Mouse (Mus musculus): Measurements from ENCODE around the gene Psmf1.

The Psmf1 gene

GRCm38 (mm10) chr2:151743845-151744244 is at the start of gene Psmf1:
TSS of gene Psmf1 (minus strand) at chr2:151744186.
- no peak for DNase-seq (ENCODE audit: low spot score in 2 of 2)

- DNase-seq (ENCODE audit: low spot score in 2 of 2): no peak
Observed at GRCm38 (mm10) chr2:151791156-151791555, 47.2 kb upstream of the Psmf1 start.

- no peak for DNase-seq (ENCODE audit: low spot score in 2 of 2)
Observed at GRCm38 (mm10) chr2:151790169-151790568, 46.2 kb upstream of the Psmf1 start.

- no peak for DNase-seq (ENCODE audit: low spot score in 2 of 2)
Observed at GRCm38 (mm10) chr2:151788221-151788977, 44.4 kb upstream of the Psmf1 start.

- DNase-seq (ENCODE audit: low spot score in 2 of 2): no peak
Observed at GRCm38 (mm10) chr2:151783493-151783892, 39.5 kb upstream of the Psmf1 start.

- DNase-seq (ENCODE audit: low spot score in 2 of 2): no peak
Observed at GRCm38 (mm10) chr2:151777366-151777765, 33.4 kb upstream of the Psmf1 start.

GRCm38 (mm10) chr2:151773476-151773875 is 29.5 kb upstream of the Psmf1 start:
- no peak for DNase-seq (ENCODE audit: low spot score in 2 of 2)

GRCm38 (mm10) chr2:151772169-151772568 is 28.2 kb upstream of the Psmf1 start:
- no peak for DNase-seq (ENCODE audit: low spot score in 2 of 2)

- DNase-seq (ENCODE audit: low spot score in 2 of 2): no peak
Observed at GRCm38 (mm10) chr2:151764557-151764956, 20.6 kb upstream of the Psmf1 start.

GRCm38 (mm10) chr2:151758806-151759353 is 14.9 kb upstream of the Psmf1 start:
- DNase-seq (ENCODE audit: low spot score in 2 of 2): no peak

GRCm38 (mm10) chr2:151757451-151757850 is 13.5 kb upstream of the Psmf1 start:
- no peak for DNase-seq (ENCODE audit: low spot score in 2 of 2)

- DNase-seq (ENCODE audit: low spot score in 2 of 2): no peak
Observed at GRCm38 (mm10) chr2:151756277-151757061, 12.5 kb upstream of the Psmf1 start.

GRCm38 (mm10) chr2:151751330-151751729 is 7.3 kb upstream of the Psmf1 start:
- DNase-seq (ENCODE audit: low spot score in 2 of 2): no peak

- DNase-seq (ENCODE audit: low spot score in 2 of 2): peak; percentile 72 to 88
Observed at GRCm38 (mm10) chr2:151747847-151748705, 4.1 kb upstream of the Psmf1 start.

GRCm38 (mm10) chr2:151742850-151743679 is 921 bp downstream of the Psmf1 start:
- DNase-seq (ENCODE audit: low spot score in 2 of 2): peak; percentile 81

- DNase-seq (ENCODE audit: low spot score in 2 of 2): peak in 1 of 2 experiments; percentile 34
Observed at GRCm38 (mm10) chr2:151742084-151742483, 1.9 kb downstream of the Psmf1 start.

GRCm38 (mm10) chr2:151740741-151741526 is 3.1 kb downstream of the Psmf1 start:
- DNase-seq (ENCODE audit: low spot score in 2 of 2): peak; percentile 89 to 94

GRCm38 (mm10) chr2:151739505-151739904 is 4.5 kb downstream of the Psmf1 start:
- no peak for DNase-seq (ENCODE audit: low spot score in 2 of 2)

GRCm38 (mm10) chr2:151739081-151739480 is 4.9 kb downstream of the Psmf1 start:
- no peak for DNase-seq (ENCODE audit: low spot score in 2 of 2)

GRCm38 (mm10) chr2:151738460-151738859 is 5.5 kb downstream of the Psmf1 start:
- no peak for DNase-seq (ENCODE audit: low spot score in 2 of 2)

All from spleen, postnatal 4 days (tissue).